Mouse (Mus musculus) embryonic fibroblast, embryonic 13.5 days (primary cell): ENCODE results near the gene Cnot1.

ENCODE experiments used
- CTCF ChIP-seq: IDR thresholded peaks from 2 replicates; pipeline ENCODE4 v1.5.1; 2011; ENCODE audit warnings: mild to moderate bottlenecking, control low read depth, low read length, moderate library complexity, borderline replicate concordance; ENCODE audit not compliant: insufficient read depth
- POLR2A ChIP-seq: IDR thresholded peaks from 2 replicates; pipeline ENCODE4 v1.6.1; 2011; ENCODE audit warnings: low read depth, mild to moderate bottlenecking, control low read depth, low read length, moderate library complexity

GRCm38 (mm10) chr8:95852290-95852689 is 45.0 kb upstream of the Cnot1 start:
- TF ChIP-seq POLR2A: peak; percentile 55
- no peak for TF ChIP-seq CTCF
